Mouse (Mus musculus) lung, adult 10 weeks (tissue): Measurements from ENCODE around the gene Nup93. TPM values are rescaled to one million over a fixed set of nuclear protein-coding genes. Genes with fewer than 3 reads are reported as not detected.

Experiments used
- polyA plus RNA-seq: library from polyadenylated mRNA; stranded (reverse); fragments of 350-450 nt; fragmentation: Illumina TruSeq; extraction: RNeasy Lipid Tissue Mini Kit (QIAGEN cat#74804); gene quantifications from one replicate; pipeline ENCODE4 v1.2.3, GENCODE M21; 2014; ENCODE audit warnings: low read depth, low replicate concordance; ENCODE audit not compliant: insufficient read depth

Nup93 gene
- 8.2 TPM for polyA plus RNA-seq

GRCm38 (mm10) chr8:94214252-94215173, at the start of gene Nup93:
Gene Nup93 (plus strand): TSS chr8:94214564.

GRCm38 (mm10) chr8:94172075-94172808, 42.1 kb upstream of the Nup93 start, which contains the start of gene Mt2:
Gene Mt2 (plus strand): TSS chr8:94172664.

GRCm38 (mm10) chr8:94178857-94179712, 35.3 kb upstream of the Nup93 start, which contains the start of gene Mt1:
Gene Mt1 (plus strand): TSS chr8:94179082.

GRCm38 (mm10) chr8:94328932-94329728, 114.8 kb downstream of the Nup93 start, which contains the start of gene Slc12a3:
Gene Slc12a3 (plus strand): TSS chr8:94329201.

Other genes with a start within 250 kb of the Nup93 start
- 61.3 TPM for gene Amfr, start 201.7 kb upstream of the Nup93 start, polyA plus RNA-seq
- 29.2 TPM for gene Nudt21, start 177.5 kb upstream of the Nup93 start, polyA plus RNA-seq
- gene Ogfod1, start 177.4 kb upstream of the Nup93 start, polyA plus RNA-seq: 5.1 TPM
- gene Bbs2, start 115.6 kb upstream of the Nup93 start, polyA plus RNA-seq: 9.5 TPM
- not detected for gene Mt4, start 77.4 kb upstream of the Nup93 start, polyA plus RNA-seq
- gene Mt3, start 62.0 kb upstream of the Nup93 start, polyA plus RNA-seq: 1.7 TPM
- gene Mt2, start 41.9 kb upstream of the Nup93 start, polyA plus RNA-seq: 53.1 TPM
- 159 TPM for gene Mt1, start 35.5 kb upstream of the Nup93 start, polyA plus RNA-seq
- not detected for gene Slc12a3, start 114.6 kb downstream of the Nup93 start, polyA plus RNA-seq
- 131 TPM for gene Herpud1, start 171.9 kb downstream of the Nup93 start, polyA plus RNA-seq
- 7.0 TPM for gene Nlrc5, start 219.8 kb downstream of the Nup93 start, polyA plus RNA-seq